Mouse (Mus musculus) bone marrow, adult 2 months (tissue): Measurements from ENCODE around the gene Rnf24.

Source experiments
- CTCF ChIP-seq: fragments of 200-500 bp; IDR thresholded peaks from 2 replicates; pipeline ENCODE4 v1.5.1; 2011; ENCODE audit warnings: low read length, control low read depth; ENCODE audit not compliant: control insufficient read depth, insufficient read depth
- POLR2A ChIP-seq: fragments of 200-500 bp; IDR thresholded peaks from 2 replicates; pipeline ENCODE4 v1.6.1; 2011; ENCODE audit warnings: low read depth, mild to moderate bottlenecking, control low read depth, low read length, borderline replicate concordance; ENCODE audit not compliant: control insufficient read depth

GRCm38 (mm10) chr2:131276722-131277121 lies 76.0 kb downstream of the Rnf24 start:
- TF ChIP-seq CTCF (no peak), POLR2A (no peak)
